Mouse (Mus musculus) urinary bladder, postnatal 25 days (tissue): ENCODE results near the gene Fbxl14.

Source experiments
- DNase-seq: peaks from one replicate; pipeline ENCODE4 v3.0.0; 2022; ENCODE audit warnings: low spot score

Gene Fbxl14

DNA sequence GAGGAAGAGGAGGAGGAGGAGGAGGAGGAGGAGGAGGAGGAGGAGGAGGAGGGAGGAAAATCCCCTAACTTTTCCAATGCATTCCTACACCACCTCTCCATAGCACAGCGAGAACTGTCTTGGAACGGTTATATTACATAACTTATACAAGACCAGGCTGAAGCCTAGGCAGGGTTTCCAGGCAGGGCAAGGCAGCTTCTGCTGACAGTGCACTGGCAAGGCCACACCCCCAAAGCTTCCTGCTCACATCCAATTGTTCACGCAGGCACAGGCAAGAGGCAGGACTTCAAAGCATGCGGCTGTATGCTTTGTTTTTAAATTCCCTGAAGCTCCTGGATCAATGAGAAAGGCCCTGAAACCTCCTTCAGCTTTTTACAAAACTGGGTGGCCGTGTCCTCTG lies 19.8 kb downstream of the Fbxl14 start:
- DNase-seq: no peak

- no peak for DNase-seq
Observed at GRCm38 (mm10) chr6:119500086-119500485, 20.6 kb downstream of the Fbxl14 start.

GRCm38 (mm10) chr6:119502031-119502430 lies 22.6 kb downstream of the Fbxl14 start:
- no peak for DNase-seq

DNA sequence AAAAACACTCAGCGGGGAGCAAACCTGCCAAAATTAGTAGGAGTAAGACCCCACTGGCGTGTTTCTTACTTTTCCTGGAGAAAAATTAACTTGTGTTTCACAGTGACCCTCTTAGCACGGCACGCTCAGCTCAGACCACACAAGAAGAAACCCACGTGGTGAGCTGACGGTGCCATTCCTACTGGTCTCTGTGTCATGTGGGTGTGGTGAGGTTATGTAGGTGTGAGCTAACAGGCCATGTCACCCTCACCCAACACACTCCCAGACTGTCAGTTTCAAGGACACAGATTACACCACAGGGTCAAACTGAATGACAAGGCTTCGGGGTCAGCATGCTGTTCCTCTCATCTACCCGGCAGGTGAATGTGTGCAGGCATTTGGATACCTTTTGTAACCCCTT lies 25.3 kb downstream of the Fbxl14 start:
- DNase-seq: no peak

- DNase-seq: no peak
Observed at GRCm38 (mm10) chr6:119505525-119506225, 26.2 kb downstream of the Fbxl14 start.

GRCm38 (mm10) chr6:119508221-119508620 lies 28.8 kb downstream of the Fbxl14 start:
- DNase-seq: no peak

- DNase-seq: no peak
Observed at GRCm38 (mm10) chr6:119508634-119509375, 29.3 kb downstream of the Fbxl14 start.

- DNase-seq: no peak
Observed at GRCm38 (mm10) chr6:119509437-119510037, 30.1 kb downstream of the Fbxl14 start.

DNA sequence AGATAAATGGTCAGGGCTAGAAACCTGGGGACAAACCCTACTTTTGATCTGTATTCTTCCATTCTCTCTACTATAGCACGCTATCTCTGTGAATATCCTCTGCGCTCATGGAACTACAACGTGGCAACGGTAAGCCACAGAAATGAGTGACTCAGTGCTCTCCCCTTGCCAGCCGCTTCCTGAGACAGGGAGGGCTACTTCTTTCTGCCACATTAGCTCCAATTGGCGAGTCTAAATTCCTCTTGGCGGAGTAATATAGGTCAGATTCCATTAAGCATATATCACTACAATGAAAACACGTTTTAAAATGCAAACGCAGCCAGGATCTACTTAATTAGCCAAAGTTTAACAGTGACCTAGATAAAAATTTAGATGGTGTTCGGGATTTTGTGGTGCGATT lies 33.2 kb downstream of the Fbxl14 start:
- DNase-seq: no peak

DNA sequence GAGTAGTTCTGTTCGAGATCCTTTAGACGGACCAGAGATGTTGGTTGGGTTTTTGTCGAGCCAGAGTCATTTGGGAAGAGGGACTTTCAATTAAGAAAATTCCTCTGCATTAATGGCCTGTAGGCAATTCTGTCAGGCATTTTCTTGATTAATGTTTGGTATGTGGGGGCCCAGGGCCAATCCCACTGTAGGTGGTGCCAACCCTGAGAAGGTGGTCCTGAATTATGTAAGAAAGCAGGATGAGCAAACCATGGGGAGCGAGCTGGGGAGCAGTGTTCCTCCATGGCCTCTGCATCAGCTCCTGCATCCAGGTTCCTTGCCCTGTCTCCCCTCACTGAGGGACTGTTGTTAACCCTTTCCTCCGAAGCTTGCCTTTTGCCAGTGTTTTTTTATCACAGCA lies 34.0 kb downstream of the Fbxl14 start:
- no peak for DNase-seq

DNA sequence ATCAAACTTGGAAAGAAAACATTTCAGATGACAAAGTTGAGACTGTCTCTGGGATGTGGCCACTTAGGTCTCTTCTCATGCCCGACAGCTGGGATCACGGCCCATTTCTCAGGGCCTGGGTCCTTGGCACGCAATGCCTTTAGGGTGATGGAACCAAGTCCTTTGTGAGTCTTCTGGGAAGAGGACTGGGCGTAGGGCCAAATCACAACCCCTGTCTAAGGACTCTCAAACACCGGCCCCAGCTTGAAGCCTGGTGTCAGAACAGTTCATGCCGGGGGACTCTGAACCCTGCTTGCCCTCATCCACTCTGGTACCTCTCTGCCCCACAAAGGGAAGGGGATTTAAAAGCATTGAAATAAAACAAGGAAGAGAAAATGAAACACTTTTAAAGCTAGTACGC lies 34.6 kb downstream of the Fbxl14 start:
- DNase-seq: no peak

DNA sequence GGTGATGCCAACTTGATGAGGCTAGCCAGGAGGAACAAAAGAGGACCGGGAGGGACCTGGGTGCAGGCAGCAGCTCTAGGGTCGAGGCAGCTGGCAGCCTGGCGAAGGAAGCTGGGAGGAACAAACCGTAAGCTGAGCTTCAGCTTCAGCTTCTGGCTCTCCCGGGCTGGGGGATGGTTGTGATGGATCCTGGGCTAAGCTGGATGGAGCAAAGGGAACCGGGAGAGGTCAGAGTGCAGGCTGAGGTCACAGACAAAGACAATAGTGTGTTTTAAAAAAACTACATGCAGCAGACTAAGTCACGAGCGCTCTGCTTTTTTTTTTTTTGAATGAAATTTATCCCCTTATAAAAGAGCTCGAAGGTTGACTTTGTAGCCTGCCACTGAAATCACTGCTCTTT lies 41.3 kb downstream of the Fbxl14 start:
- no peak for DNase-seq

- no peak for DNase-seq
Observed at GRCm38 (mm10) chr6:119521482-119521900, 42.0 kb downstream of the Fbxl14 start.

GRCm38 (mm10) chr6:119521931-119522391 lies 42.5 kb downstream of the Fbxl14 start:
- no peak for DNase-seq

DNA sequence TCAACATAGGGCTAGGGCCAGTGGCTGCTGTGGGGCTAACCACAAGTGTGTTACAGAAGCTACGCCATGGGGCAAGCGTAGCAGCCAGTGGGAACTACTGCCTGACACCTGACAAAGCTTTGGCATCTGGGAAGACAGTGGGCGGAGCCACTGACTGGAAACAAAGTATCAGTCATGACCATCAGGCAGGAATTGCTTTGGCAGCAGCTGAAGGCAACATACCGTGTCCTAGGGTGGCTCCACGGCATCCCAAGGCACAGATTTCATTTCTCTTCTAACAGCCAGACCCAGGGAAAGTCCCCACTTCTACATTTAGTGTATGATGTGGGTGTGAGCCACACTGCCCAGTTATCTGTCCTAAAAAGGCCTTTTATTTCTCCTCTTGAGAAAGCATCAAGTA lies 47.0 kb downstream of the Fbxl14 start:
- DNase-seq: no peak

DNA sequence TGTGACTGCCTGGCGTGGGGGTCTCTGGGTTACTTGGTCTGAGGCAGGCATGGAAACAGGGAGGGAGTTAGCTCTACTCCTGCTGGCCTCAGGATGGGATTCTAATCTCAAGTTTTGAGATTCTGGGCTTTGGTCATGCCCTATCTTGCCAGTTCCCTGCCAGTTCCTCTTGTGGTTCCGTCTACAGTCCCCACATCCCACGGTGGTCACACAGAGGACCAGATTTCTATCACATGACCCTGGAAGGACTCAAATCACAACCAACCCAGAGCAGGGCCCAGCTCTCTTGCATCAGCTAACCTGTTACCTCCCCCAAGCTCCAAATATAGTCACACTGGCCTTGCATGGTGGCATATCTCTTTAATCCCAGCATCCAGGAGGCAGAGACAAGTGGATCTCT lies 50.2 kb downstream of the Fbxl14 start:
- no peak for DNase-seq
